Mouse (Mus musculus): ENCODE data around the gene Piezo1. TPM values are rescaled to one million over a fixed set of nuclear protein-coding genes. Genes with fewer than 3 reads are reported as not detected.

Piezo1 gene
- total and polyA plus RNA-seq, 2 experiments from 2014 or later = 10.1 to 92.7 TPM

DNA sequence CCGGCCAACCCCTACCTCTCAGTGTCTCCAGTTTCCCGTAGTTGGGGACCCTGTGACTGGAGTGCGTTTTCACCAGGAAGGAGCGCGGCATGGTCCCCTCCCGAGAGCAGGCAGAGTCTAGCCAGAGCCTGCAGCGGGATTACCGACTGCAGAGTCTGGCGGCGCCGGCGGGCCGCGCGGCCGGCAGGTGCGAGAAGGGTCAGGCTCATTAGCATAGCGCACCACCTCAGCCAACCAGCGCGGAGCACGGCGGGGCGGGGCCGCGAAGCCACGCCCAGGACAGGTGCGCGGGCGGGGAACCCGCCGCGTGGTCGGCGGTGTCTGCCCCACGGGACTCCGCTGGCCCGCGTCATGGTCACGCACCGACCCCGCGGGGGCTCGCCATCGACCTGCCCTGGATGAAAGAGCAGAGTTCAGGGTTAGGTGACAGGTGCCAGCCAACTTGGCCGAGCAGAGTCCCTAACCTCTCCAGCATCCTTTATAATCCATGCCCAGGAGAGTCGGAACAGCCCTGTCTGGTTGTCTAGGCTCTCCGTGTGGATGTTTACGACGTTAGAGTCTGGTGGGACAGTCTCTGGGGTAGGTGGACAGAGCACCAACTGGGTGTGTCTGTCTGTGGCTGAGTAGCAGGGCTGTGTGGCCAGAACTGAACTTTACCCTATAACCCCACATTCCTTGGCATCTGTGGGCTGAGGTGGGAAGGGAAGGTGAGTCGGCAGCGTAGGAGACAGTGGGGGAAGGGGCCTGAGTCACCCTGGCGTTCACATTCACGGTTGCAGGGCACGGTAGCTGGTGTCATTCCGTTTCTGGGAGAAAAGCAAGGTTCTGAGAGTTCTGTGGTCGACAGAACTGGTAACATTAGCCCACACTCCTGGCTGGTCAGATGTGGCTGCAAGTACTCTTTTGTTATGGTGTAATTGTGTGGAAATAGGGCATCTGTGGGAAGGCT, 90.3 kb downstream of the Piezo1 start, which contains the start of gene Snai3:
Snai3 (minus strand) TSS at position 210 of the 949 bp plus-strand sequence.
- peaks cover 6% of the 10 kb centered on the region; the same call in 1 of the 2 replicates for H3K36me3 ChIP-seq (replicated peaks; ENCODE audit: control insufficient read depth, insufficient read depth, low read length)
- peak within 1 kb of the TSS; percentile 44 for H3K4me3 ChIP-seq (ENCODE audit: low read depth, low read length)
- H3K4me2 ChIP-seq (ENCODE audit: low read depth, low read length) = peak within 1 kb of the TSS; percentile 73
- no peak for TF ChIP-seq CTCF (IDR thresholded peaks at IDR 0.05; ENCODE audit: low read depth)
- TF ChIP-seq EP300 (IDR thresholded peaks at IDR 0.05; ENCODE audit: low read depth) = no peak
- ATAC-seq (ENCODE audit: insufficient read depth, low read depth) (peak; percentile 76), DNase-seq (ENCODE audit: low spot score) (no peak)
- H3K27ac ChIP-seq (ENCODE audit: low read depth) = no peak within 1 kb of the TSS
- H3K9ac ChIP-seq (replicated peaks; ENCODE audit: low read depth, low read length) = peak within 1 kb of the TSS; percentile 44
- H3K9me3 ChIP-seq (replicated peaks; ENCODE audit: control insufficient read depth, low read length) = no peaks in the 10 kb centered on the region
- H3K4me1 ChIP-seq (ENCODE audit: control insufficient read depth, insufficient read depth) = peaks cover 9% of the 10 kb centered on the region
- peaks cover 28% of the 10 kb centered on the region for H3K27me3 ChIP-seq (ENCODE audit: control insufficient read depth, insufficient read depth, low read length)
- WGBS = 6% methylated on average over 52 of the region's 56 CpGs

DNA sequence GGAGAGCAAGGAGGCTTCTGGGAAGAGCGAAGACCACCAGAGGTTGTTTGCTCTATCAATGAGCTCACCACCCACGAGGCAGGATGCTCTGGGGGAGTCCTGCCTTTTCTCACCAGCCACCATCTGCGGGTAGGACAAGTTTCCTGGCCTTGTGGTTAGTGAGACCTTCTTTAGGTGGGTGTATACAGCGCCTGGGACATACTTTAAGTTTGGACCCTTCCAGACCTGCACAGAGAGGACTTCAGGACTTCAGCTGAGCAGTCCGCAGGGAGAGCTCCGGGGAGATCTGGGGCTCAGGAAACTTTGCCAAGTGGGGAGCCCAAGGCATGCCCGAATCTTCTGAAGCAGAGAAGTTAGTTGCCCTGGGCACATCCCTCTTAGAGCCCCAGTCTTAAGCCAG, 91.1 kb downstream of the Piezo1 start:
- no peak for ATAC-seq (ENCODE audit: insufficient read depth, low read depth)
- peak overlapping the region; percentile 73 for H3K4me2 ChIP-seq (ENCODE audit: low read depth, low read length)
- no peak for DNase-seq (ENCODE audit: low spot score)
- no peaks in the 10 kb centered on the region for H3K36me3 ChIP-seq (replicated peaks; ENCODE audit: control insufficient read depth, insufficient read depth, low read length)
- peak overlapping the region; percentile 44; the same call in 1 of the 2 replicates for H3K9ac ChIP-seq (replicated peaks; ENCODE audit: low read depth, low read length)
- TF ChIP-seq CTCF (IDR thresholded peaks at IDR 0.05; ENCODE audit: low read depth) = no peak
- no peak for TF ChIP-seq EP300 (IDR thresholded peaks at IDR 0.05; ENCODE audit: low read depth)
- no peak overlapping the region for H3K27ac ChIP-seq (ENCODE audit: low read depth)
- peak overlapping the region; percentile 44 for H3K4me3 ChIP-seq (ENCODE audit: low read depth, low read length)
- H3K9me3 ChIP-seq (replicated peaks; ENCODE audit: control insufficient read depth, low read length) = no peaks in the 10 kb centered on the region
- H3K4me1 ChIP-seq (ENCODE audit: control insufficient read depth, insufficient read depth) = peaks cover 9% of the 10 kb centered on the region
- H3K27me3 ChIP-seq (ENCODE audit: control insufficient read depth, insufficient read depth, low read length) = peaks cover 28% of the 10 kb centered on the region
- 30% methylated on average over 7 of the region's 7 CpGs for WGBS

DNA sequence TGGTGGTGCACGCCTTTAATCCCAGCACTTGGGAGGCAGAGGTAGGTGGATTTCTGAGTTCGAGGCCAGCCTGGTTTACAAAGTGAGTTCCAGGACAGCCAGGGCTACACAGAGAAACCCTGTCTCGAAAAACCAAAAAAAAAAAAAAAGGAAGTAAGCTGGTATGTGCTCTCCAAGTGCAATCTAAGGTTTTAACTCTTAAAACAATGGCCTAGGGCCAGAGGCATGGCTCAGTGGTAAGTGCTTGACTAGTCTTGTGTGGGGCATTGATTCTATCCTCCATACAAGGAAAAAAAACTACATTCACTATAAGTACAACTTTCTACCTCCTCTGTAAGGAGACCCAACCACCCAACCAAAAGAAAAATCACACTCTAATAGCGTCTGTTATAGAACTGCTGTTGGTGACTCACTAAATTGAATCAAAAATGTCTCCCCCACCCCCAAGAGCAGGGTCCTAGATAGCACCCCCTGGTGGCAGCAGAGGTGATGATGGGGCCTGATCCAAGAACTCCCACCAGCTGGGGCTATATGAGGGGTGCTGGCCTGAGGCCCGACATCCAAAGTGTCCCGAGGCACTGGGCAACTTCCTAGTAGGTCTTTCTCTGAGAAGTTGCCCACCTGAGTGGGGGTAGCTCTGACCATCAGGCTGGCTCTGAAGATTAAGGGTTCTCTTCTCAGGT, 91.8 kb downstream of the Piezo1 start:
- TF ChIP-seq EP300 (IDR thresholded peaks at IDR 0.05; ENCODE audit: low read depth) = no peak
- TF ChIP-seq CTCF (IDR thresholded peaks at IDR 0.05; ENCODE audit: low read depth) = peak; percentile 33
- Histone ChIP-seq H3K27ac (ENCODE audit: low read depth) (no peak overlapping the region), H3K4me3 (ENCODE audit: low read depth, low read length) (no peak overlapping the region), H3K36me3 (replicated peaks; ENCODE audit: control insufficient read depth, insufficient read depth, low read length) (no peaks in the 10 kb centered on the region), H3K4me2 (ENCODE audit: low read depth, low read length) (no peak overlapping the region; the same call in 1 of the 2 replicates), H3K9ac (replicated peaks; ENCODE audit: low read depth, low read length) (no peak overlapping the region), H3K9me3 (replicated peaks; ENCODE audit: control insufficient read depth, low read length) (no peaks in the 10 kb centered on the region), H3K27me3 (ENCODE audit: control insufficient read depth, insufficient read depth, low read length) (peaks cover 28% of the 10 kb centered on the region), H3K4me1 (ENCODE audit: control insufficient read depth, insufficient read depth) (peaks cover 9% of the 10 kb centered on the region)
- 55% methylated on average over 4 of the region's 6 CpGs for WGBS
- DNase-seq (ENCODE audit: low spot score) (no peak), ATAC-seq (ENCODE audit: insufficient read depth, low read depth) (no peak)

DNA sequence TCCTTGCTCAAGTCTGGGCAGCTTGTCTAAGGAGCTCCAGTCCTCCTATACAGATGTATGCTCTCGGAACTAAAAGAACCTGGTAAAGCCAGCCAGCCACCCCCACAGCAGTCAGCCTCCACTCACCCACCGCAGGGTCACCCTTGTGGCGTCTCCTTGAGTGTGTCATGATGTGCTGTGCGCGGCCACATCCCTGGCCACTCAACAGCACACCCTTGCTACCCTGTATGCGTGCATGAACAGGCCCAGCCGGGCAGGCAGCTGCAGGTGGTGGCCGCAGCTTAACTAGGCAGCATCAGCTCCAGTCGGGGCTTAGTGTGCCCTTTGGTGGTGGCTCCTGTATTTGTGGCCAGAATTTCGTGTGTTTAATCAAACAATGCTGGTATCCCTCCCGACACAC, 94.0 kb downstream of the Piezo1 start:
- DNase-seq (ENCODE audit: low spot score) = no peak
- H3K4me3 ChIP-seq (ENCODE audit: low read depth, low read length) = no peak overlapping the region
- H3K9me3 ChIP-seq (replicated peaks; ENCODE audit: control insufficient read depth, low read length) = no peaks in the 10 kb centered on the region
- TF ChIP-seq EP300 (IDR thresholded peaks at IDR 0.05; ENCODE audit: low read depth) = no peak
- TF ChIP-seq CTCF (IDR thresholded peaks at IDR 0.05; ENCODE audit: low read depth) = no peak
- 60% methylated on average over 11 of the region's 11 CpGs for WGBS
- peaks cover 22% of the 10 kb centered on the region for H3K27me3 ChIP-seq (ENCODE audit: control insufficient read depth, insufficient read depth, low read length)
- H3K4me2 ChIP-seq (ENCODE audit: low read depth, low read length) = no peak overlapping the region
- no peaks in the 10 kb centered on the region for H3K36me3 ChIP-seq (replicated peaks; ENCODE audit: control insufficient read depth, insufficient read depth, low read length)
- H3K27ac ChIP-seq (ENCODE audit: low read depth) = no peak overlapping the region
- peaks cover 15% of the 10 kb centered on the region for H3K4me1 ChIP-seq (ENCODE audit: control insufficient read depth, insufficient read depth)
- H3K9ac ChIP-seq (replicated peaks; ENCODE audit: low read depth, low read length) = no peak overlapping the region
- no peak for ATAC-seq (ENCODE audit: insufficient read depth, low read depth)

DNA sequence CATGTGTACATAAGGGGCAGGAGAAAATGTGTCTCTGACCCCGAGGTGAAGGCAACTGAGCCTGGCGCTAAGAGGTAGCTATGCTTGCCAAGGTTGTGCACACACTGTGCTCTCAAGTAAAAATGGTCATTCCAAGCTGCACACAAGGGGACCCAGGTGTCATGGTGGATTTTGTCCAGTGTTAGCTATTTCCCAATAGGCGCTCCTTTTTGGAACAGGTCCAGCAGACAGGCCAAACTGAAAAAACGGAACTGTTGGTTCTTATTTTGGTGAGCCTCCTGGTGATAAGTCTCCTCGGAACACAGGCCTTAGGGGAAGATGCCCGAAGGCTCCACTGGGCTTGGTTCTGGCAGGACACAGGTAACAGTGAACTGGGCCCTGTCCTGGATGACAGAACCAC, 96.7 kb downstream of the Piezo1 start:
- H3K4me2 ChIP-seq (ENCODE audit: low read depth, low read length) = no peak overlapping the region
- 83% methylated on average over 6 of the region's 6 CpGs for WGBS
- peaks cover 16% of the 10 kb centered on the region for H3K4me1 ChIP-seq (ENCODE audit: control insufficient read depth, insufficient read depth)
- DNase-seq (ENCODE audit: low spot score) (no peak), ATAC-seq (ENCODE audit: insufficient read depth, low read depth) (no peak)
- peaks cover 5% of the 10 kb centered on the region; the same call in 1 of the 2 replicates for H3K27me3 ChIP-seq (ENCODE audit: control insufficient read depth, insufficient read depth, low read length)
- no peaks in the 10 kb centered on the region for H3K36me3 ChIP-seq (replicated peaks; ENCODE audit: control insufficient read depth, insufficient read depth, low read length)
- no peak for TF ChIP-seq CTCF (IDR thresholded peaks at IDR 0.05; ENCODE audit: low read depth)
- TF ChIP-seq EP300 (IDR thresholded peaks at IDR 0.05; ENCODE audit: low read depth) = no peak
- H3K4me3 ChIP-seq (ENCODE audit: low read depth, low read length) = no peak overlapping the region
- no peaks in the 10 kb centered on the region for H3K9me3 ChIP-seq (replicated peaks; ENCODE audit: control insufficient read depth, low read length)
- no peak overlapping the region for H3K9ac ChIP-seq (replicated peaks; ENCODE audit: low read depth, low read length)
- no peak overlapping the region for H3K27ac ChIP-seq (ENCODE audit: low read depth)
